Mouse (Mus musculus): Measurements from ENCODE around the gene Atp10b. TPM values are rescaled to one million over a fixed set of nuclear protein-coding genes. Genes with fewer than 3 reads are reported as not detected.
A peak's percentile ranks its signal among the peaks of the same experiment; 100 is the strongest.

Gene Atp10b
- polyA plus RNA-seq, 1 experiment from 2014 or later, result 2.5 TPM

- H3K36me3 ChIP-seq (ENCODE audit: control insufficient read depth, insufficient read depth, low read length), result no peaks in the 10 kb centered on the region
- no peak overlapping the region for H3K9ac ChIP-seq (ENCODE audit: low read depth, low read length)
- no peaks in the 10 kb centered on the region for H3K4me1 ChIP-seq (ENCODE audit: control insufficient read depth, insufficient read depth, low read length)
- no peak for ATAC-seq
- no peak overlapping the region for H3K4me3 ChIP-seq (ENCODE audit: low read length)
- no peaks in the 10 kb centered on the region for H3K27me3 ChIP-seq (replicated peaks; ENCODE audit: control insufficient read depth, insufficient read depth, low read length)
- 54% methylated on average over 6 of the region's 6 CpGs for WGBS
- H3K9me3 ChIP-seq (ENCODE audit: control insufficient read depth, low read length), result no peaks in the 10 kb centered on the region
- H3K4me2 ChIP-seq (ENCODE audit: low read depth, low read length), result no peak overlapping the region
- no peak overlapping the region for H3K27ac ChIP-seq (ENCODE audit: low read length)
Observed at GRCm38 (mm10) chr11:43186291-43186690, 36.6 kb downstream of the Atp10b start.

GRCm38 (mm10) chr11:43189817-43190593, 40.3 kb downstream of the Atp10b start:
- no peak for ATAC-seq

GRCm38 (mm10) chr11:43198811-43199210, 49.1 kb downstream of the Atp10b start:
- H3K4me2 ChIP-seq (ENCODE audit: low read depth, low read length), result no peak overlapping the region
- H3K4me3 ChIP-seq (ENCODE audit: low read length), result no peak overlapping the region
- no peaks in the 10 kb centered on the region for H3K27me3 ChIP-seq (replicated peaks; ENCODE audit: control insufficient read depth, insufficient read depth, low read length)
- 53% methylated on average over 2 of the region's 2 CpGs for WGBS
- H3K9ac ChIP-seq (ENCODE audit: low read depth, low read length), result no peak overlapping the region
- no peaks in the 10 kb centered on the region for H3K9me3 ChIP-seq (ENCODE audit: control insufficient read depth, low read length)
- H3K4me1 ChIP-seq (ENCODE audit: control insufficient read depth, insufficient read depth, low read length), result no peaks in the 10 kb centered on the region
- H3K27ac ChIP-seq (ENCODE audit: low read length), result no peak overlapping the region
- peak; percentile 47 for ATAC-seq
- no peaks in the 10 kb centered on the region for H3K36me3 ChIP-seq (ENCODE audit: control insufficient read depth, insufficient read depth, low read length)

More at GRCm38 (mm10) chr11:43189817-43190593, 40.3 kb downstream of the Atp10b start:
- no peak overlapping the region for H3K27ac ChIP-seq (ENCODE audit: low read length)
- WGBS, result 78% methylated on average over 3 of the region's 3 CpGs
- no peak overlapping the region for H3K4me3 ChIP-seq (ENCODE audit: low read length)
- H3K4me2 ChIP-seq (ENCODE audit: low read depth, low read length), result no peak overlapping the region
- H3K27me3 ChIP-seq (replicated peaks; ENCODE audit: control insufficient read depth, insufficient read depth, low read length), result no peaks in the 10 kb centered on the region
- H3K4me1 ChIP-seq (ENCODE audit: control insufficient read depth, insufficient read depth, low read length), result no peaks in the 10 kb centered on the region
- H3K36me3 ChIP-seq (ENCODE audit: control insufficient read depth, insufficient read depth, low read length), result no peaks in the 10 kb centered on the region
- H3K9me3 ChIP-seq (ENCODE audit: control insufficient read depth, low read length), result no peaks in the 10 kb centered on the region
- H3K9ac ChIP-seq (ENCODE audit: low read depth, low read length), result no peak overlapping the region

DNA sequence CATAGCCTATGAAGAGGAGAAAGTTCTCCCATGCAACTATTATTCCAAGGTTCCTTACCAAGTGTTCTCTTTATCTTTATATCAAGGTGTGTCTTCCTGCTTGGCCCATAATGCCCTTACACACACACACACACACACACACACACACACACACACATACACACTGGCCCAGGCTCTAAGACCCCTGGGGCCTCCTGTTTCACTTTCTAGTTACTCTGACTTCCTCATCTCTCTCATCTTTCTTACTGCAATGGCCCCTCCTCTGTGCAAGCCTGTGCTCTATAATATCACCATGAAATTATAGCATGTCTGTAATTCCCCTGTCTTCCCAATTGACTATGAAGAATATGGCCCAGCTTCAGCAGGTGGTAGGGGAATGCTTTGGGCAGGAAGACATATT, 49.7 kb downstream of the Atp10b start:
- Histone ChIP-seq H3K36me3 (ENCODE audit: control insufficient read depth, insufficient read depth, low read length) (no peaks in the 10 kb centered on the region), H3K27me3 (replicated peaks; ENCODE audit: control insufficient read depth, insufficient read depth, low read length) (no peaks in the 10 kb centered on the region), H3K4me1 (ENCODE audit: control insufficient read depth, insufficient read depth, low read length) (no peaks in the 10 kb centered on the region), H3K4me3 (ENCODE audit: low read length) (no peak overlapping the region), H3K9me3 (ENCODE audit: control insufficient read depth, low read length) (no peaks in the 10 kb centered on the region), H3K27ac (ENCODE audit: low read length) (no peak overlapping the region), H3K9ac (ENCODE audit: low read depth, low read length) (no peak overlapping the region), H3K4me2 (ENCODE audit: low read depth, low read length) (no peak overlapping the region)
- ATAC-seq, result peak; percentile 46

DNA sequence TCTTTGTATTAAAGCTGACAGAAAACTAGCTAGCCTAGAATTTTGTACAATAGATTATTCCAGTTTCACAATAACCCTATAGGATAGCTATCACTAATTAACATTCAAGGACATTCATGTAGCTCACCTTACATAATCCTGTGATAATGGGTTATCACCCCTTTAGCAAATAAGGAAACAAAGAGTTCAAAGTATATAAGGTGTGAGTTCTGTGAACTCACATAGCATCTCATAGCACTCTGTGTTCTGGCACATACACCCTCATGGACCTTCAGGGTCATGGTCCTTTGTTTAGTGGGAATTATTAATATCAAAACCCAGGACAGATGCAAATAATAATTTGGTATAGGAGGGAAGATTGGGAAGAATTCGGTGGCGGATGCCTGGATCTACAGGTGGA, 50.4 kb downstream of the Atp10b start:
- Histone ChIP-seq H3K4me1 (ENCODE audit: control insufficient read depth, insufficient read depth, low read length) (no peaks in the 10 kb centered on the region), H3K27ac (ENCODE audit: low read length) (no peak overlapping the region), H3K9ac (ENCODE audit: low read depth, low read length) (no peak overlapping the region), H3K4me2 (ENCODE audit: low read depth, low read length) (no peak overlapping the region), H3K9me3 (ENCODE audit: control insufficient read depth, low read length) (no peaks in the 10 kb centered on the region), H3K27me3 (replicated peaks; ENCODE audit: control insufficient read depth, insufficient read depth, low read length) (no peaks in the 10 kb centered on the region), H3K4me3 (ENCODE audit: low read length) (no peak overlapping the region), H3K36me3 (ENCODE audit: control insufficient read depth, insufficient read depth, low read length) (no peaks in the 10 kb centered on the region)
- peak; percentile 82 for ATAC-seq
- 87% methylated on average over 2 of the region's 2 CpGs for WGBS

GRCm38 (mm10) chr11:43203580-43203979, 53.9 kb downstream of the Atp10b start:
- ATAC-seq, result no peak
- H3K4me3 ChIP-seq (ENCODE audit: low read length), result no peak overlapping the region
- no peaks in the 10 kb centered on the region for H3K27me3 ChIP-seq (replicated peaks; ENCODE audit: control insufficient read depth, insufficient read depth, low read length)
- H3K36me3 ChIP-seq (ENCODE audit: control insufficient read depth, insufficient read depth, low read length), result no peaks in the 10 kb centered on the region
- no peak overlapping the region for H3K9ac ChIP-seq (ENCODE audit: low read depth, low read length)
- H3K4me1 ChIP-seq (ENCODE audit: control insufficient read depth, insufficient read depth, low read length), result no peaks in the 10 kb centered on the region
- WGBS, result 61% methylated on average over 3 of the region's 3 CpGs
- H3K4me2 ChIP-seq (ENCODE audit: low read depth, low read length), result no peak overlapping the region
- H3K27ac ChIP-seq (ENCODE audit: low read length), result no peak overlapping the region
- no peaks in the 10 kb centered on the region for H3K9me3 ChIP-seq (ENCODE audit: control insufficient read depth, low read length)

- no peak overlapping the region for H3K4me2 ChIP-seq (ENCODE audit: low read depth, low read length)
- no peak for ATAC-seq
- peaks cover 3% of the 10 kb centered on the region; the same call in 1 of the 2 replicates for H3K4me1 ChIP-seq (ENCODE audit: control insufficient read depth, insufficient read depth, low read length)
- H3K9ac ChIP-seq (ENCODE audit: low read depth, low read length), result no peak overlapping the region
- no peaks in the 10 kb centered on the region for H3K9me3 ChIP-seq (ENCODE audit: control insufficient read depth, low read length)
- no peaks in the 10 kb centered on the region for H3K27me3 ChIP-seq (replicated peaks; ENCODE audit: control insufficient read depth, insufficient read depth, low read length)
- WGBS, result 48% methylated on average over 1 of the region's 1 CpGs
- H3K27ac ChIP-seq (ENCODE audit: low read length), result no peak overlapping the region
- H3K36me3 ChIP-seq (ENCODE audit: control insufficient read depth, insufficient read depth, low read length), result no peaks in the 10 kb centered on the region
- H3K4me3 ChIP-seq (ENCODE audit: low read length), result no peak overlapping the region
Observed at GRCm38 (mm10) chr11:43213134-43213533, 63.5 kb downstream of the Atp10b start.

DNA sequence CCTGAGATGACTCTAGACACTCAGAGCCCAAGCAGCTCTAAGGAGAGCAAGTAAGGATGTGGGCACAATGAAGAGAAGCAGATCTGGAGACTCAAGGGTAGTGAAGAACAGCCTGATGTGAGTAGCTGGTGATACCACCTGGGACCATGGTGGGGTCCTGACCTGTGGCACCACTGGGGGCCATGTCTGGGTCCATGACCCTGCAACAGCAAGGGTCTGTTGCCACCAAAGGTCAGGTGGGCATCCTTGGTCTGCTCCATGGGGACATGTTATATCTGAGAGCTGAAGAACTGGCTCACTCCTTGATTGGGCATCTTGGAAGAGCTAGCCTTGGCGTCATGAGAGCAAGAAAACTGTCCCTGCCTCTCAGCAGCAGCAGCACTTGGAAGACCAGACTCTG, 64.1 kb downstream of the Atp10b start:
- Histone ChIP-seq H3K4me1 (ENCODE audit: control insufficient read depth, insufficient read depth, low read length) (peaks cover 3% of the 10 kb centered on the region; the same call in 1 of the 2 replicates), H3K9me3 (ENCODE audit: control insufficient read depth, low read length) (no peaks in the 10 kb centered on the region), H3K9ac (ENCODE audit: low read depth, low read length) (no peak overlapping the region), H3K27ac (ENCODE audit: low read length) (no peak overlapping the region), H3K4me3 (ENCODE audit: low read length) (no peak overlapping the region), H3K4me2 (ENCODE audit: low read depth, low read length) (no peak overlapping the region), H3K27me3 (replicated peaks; ENCODE audit: control insufficient read depth, insufficient read depth, low read length) (no peaks in the 10 kb centered on the region), H3K36me3 (ENCODE audit: control insufficient read depth, insufficient read depth, low read length) (no peaks in the 10 kb centered on the region)
- no peak for ATAC-seq
- 91% methylated on average over 1 of the region's 1 CpGs for WGBS

GRCm38 (mm10) chr11:43217021-43217420, 67.3 kb downstream of the Atp10b start:
- Histone ChIP-seq H3K9ac (ENCODE audit: low read depth, low read length) (no peak overlapping the region), H3K4me2 (ENCODE audit: low read depth, low read length) (no peak overlapping the region), H3K4me3 (ENCODE audit: low read length) (no peak overlapping the region), H3K4me1 (ENCODE audit: control insufficient read depth, insufficient read depth, low read length) (peaks cover 3% of the 10 kb centered on the region; the same call in 1 of the 2 replicates), H3K36me3 (ENCODE audit: control insufficient read depth, insufficient read depth, low read length) (no peaks in the 10 kb centered on the region), H3K9me3 (ENCODE audit: control insufficient read depth, low read length) (no peaks in the 10 kb centered on the region), H3K27ac (ENCODE audit: low read length) (no peak overlapping the region), H3K27me3 (replicated peaks; ENCODE audit: control insufficient read depth, insufficient read depth, low read length) (no peaks in the 10 kb centered on the region)
- WGBS, result 32% methylated on average over 4 of the region's 4 CpGs
- peak; percentile 45; the same call in 1 of the 2 replicates for ATAC-seq

- ATAC-seq, result no peak
- H3K9ac ChIP-seq (ENCODE audit: low read depth, low read length), result no peak overlapping the region
- H3K27ac ChIP-seq (ENCODE audit: low read length), result no peak overlapping the region
- H3K4me3 ChIP-seq (ENCODE audit: low read length), result no peak overlapping the region
- no peaks in the 10 kb centered on the region for H3K9me3 ChIP-seq (ENCODE audit: control insufficient read depth, low read length)
- H3K27me3 ChIP-seq (replicated peaks; ENCODE audit: control insufficient read depth, insufficient read depth, low read length), result no peaks in the 10 kb centered on the region
- H3K4me1 ChIP-seq (ENCODE audit: control insufficient read depth, insufficient read depth, low read length), result no peaks in the 10 kb centered on the region
- no peaks in the 10 kb centered on the region for H3K36me3 ChIP-seq (ENCODE audit: control insufficient read depth, insufficient read depth, low read length)
- no peak overlapping the region for H3K4me2 ChIP-seq (ENCODE audit: low read depth, low read length)
- WGBS, result 95% methylated on average over 6 of the region's 6 CpGs
Observed at GRCm38 (mm10) chr11:43230231-43230630, 80.6 kb downstream of the Atp10b start.
